25 mouse cellular contexts compared by ENCODE assay signal in the genomic region with DNA sequence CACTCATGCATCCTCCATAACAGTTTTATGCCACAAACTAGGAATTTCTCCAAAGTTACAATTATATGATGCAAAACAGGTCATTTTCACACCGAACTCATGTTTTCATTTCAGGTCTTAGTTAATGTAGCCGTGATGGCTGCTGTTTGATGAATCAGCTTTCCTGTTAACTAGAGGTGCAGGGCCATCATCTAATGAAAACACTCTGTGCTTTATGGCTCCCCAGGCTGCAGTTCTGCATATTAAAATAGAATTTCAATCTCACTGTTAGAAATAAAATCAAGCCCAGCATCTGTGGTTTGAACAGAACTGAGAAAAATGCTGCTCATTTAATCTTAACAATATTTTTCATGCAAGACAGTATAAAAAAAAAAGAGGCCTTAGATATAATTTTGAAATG.
DNase-seq lines count a peak whose midpoint lies in the region; ATAC-seq and TF ChIP-seq lines count a peak whose summit lies in the region.
"Had no signal": no experiment of that assay in that cellular context is flagged by ENCODE, and none has a peak within 500 bp of the region (broad histone marks: within the 10 kb centered on the region; RNA-seq: fewer than 3 reads in every experiment).

No protein-coding gene starts in this region.

- no peaks in the 10 kb centered on the region for H3K27me3 ChIP-seq in hindbrain, postnatal 0 days (ENCODE audit: insufficient read depth, low read length)
- H3K27me3 ChIP-seq in hindbrain, embryonic 16.5 days (replicated peaks; ENCODE audit: control insufficient read depth, insufficient read depth, low read length): no peaks in the 10 kb centered on the region
- no peaks in the 10 kb centered on the region for H3K27me3 ChIP-seq in midbrain, postnatal 0 days (ENCODE audit: insufficient read depth, low read length)
- no peaks in the 10 kb centered on the region for H3K27me3 ChIP-seq in midbrain, embryonic 10.5 days (ENCODE audit: low read depth, poor library complexity, severe bottlenecking)
- H3K27me3 ChIP-seq in neural tube, embryonic 15.5 days (replicated peaks): no peaks in the 10 kb centered on the region
- H3K27me3 ChIP-seq: CH12.LX; embryonic facial prominence, embryonic 12.5 days; forebrain, embryonic 13.5 days; forebrain, embryonic 15.5 days; Patski had no signal

- no peak overlapping the region for H3K4me2 ChIP-seq in hindbrain, postnatal 0 days (ENCODE audit: low read depth, low read length)
- no peak overlapping the region for H3K4me2 ChIP-seq in hindbrain, embryonic 16.5 days (ENCODE audit: low read length)
- no peak overlapping the region for H3K4me2 ChIP-seq in midbrain, postnatal 0 days (ENCODE audit: low read depth, low read length, poor library complexity, severe bottlenecking)
- H3K4me2 ChIP-seq in neural tube, embryonic 15.5 days: no peak overlapping the region
- H3K4me2 ChIP-seq: embryonic facial prominence, embryonic 12.5 days; forebrain, embryonic 13.5 days; forebrain, embryonic 15.5 days had no signal

- no peaks in the 10 kb centered on the region for H3K9me3 ChIP-seq in hindbrain, postnatal 0 days (ENCODE audit: low read length)
- H3K9me3 ChIP-seq in hindbrain, embryonic 16.5 days (ENCODE audit: control insufficient read depth, low read length): no peaks in the 10 kb centered on the region
- H3K9me3 ChIP-seq in midbrain, postnatal 0 days (ENCODE audit: low read length): no peaks in the 10 kb centered on the region
- H3K9me3 ChIP-seq in midbrain, embryonic 10.5 days (replicated peaks): no peaks in the 10 kb centered on the region
- no peaks in the 10 kb centered on the region for H3K9me3 ChIP-seq in neural tube, embryonic 15.5 days (replicated peaks)
- H3K9me3 ChIP-seq: embryonic facial prominence, embryonic 10.5 days; embryonic facial prominence, embryonic 12.5 days; forebrain, embryonic 13.5 days; forebrain, embryonic 15.5 days; G1E had no signal

- DNase-seq in hindbrain, postnatal 0 days (ENCODE audit: low spot score): peak; percentile 13
- peak; percentile 40 for DNase-seq in midbrain, postnatal 0 days (ENCODE audit: low spot score)
- no peak for DNase-seq in midbrain, embryonic 10.5 days (ENCODE audit: low spot score)
- DNase-seq in brain, adult 2 months (ENCODE audit: low read depth, low spot score): peak; percentile 14
- no peak for DNase-seq in cerebellum, adult 8-10 months
- DNase-seq: adrenal gland, adult 8-10 months; adrenal gland, postnatal 14 days; adrenal gland, postnatal 36 days; B cell, adult 2 months; cerebellum, adult 11 months; cerebellum, adult 18-20 months; cerebellum, adult 9-10 months; cerebellum, postnatal 10 days; cerebellum, postnatal 25 days had no signal

- WGBS in hindbrain, postnatal 0 days: 70% methylated on average over 2 of the region's 2 CpGs
- WGBS in hindbrain, embryonic 16.5 days: 51% methylated on average over 2 of the region's 2 CpGs
- WGBS in midbrain, postnatal 0 days: 56% methylated on average over 2 of the region's 2 CpGs
- 86% methylated on average over 2 of the region's 2 CpGs for WGBS in midbrain, embryonic 10.5 days
- 22% methylated on average over 2 of the region's 2 CpGs for WGBS in neural tube, embryonic 15.5 days

- no peaks in the 10 kb centered on the region for H3K36me3 ChIP-seq in hindbrain, postnatal 0 days (ENCODE audit: insufficient read depth, low read length)
- no peaks in the 10 kb centered on the region for H3K36me3 ChIP-seq in hindbrain, embryonic 16.5 days (ENCODE audit: control insufficient read depth, insufficient read depth, low read length)
- no peaks in the 10 kb centered on the region for H3K36me3 ChIP-seq in midbrain, postnatal 0 days (ENCODE audit: insufficient read depth, low read length)
- H3K36me3 ChIP-seq in midbrain, embryonic 10.5 days: no peaks in the 10 kb centered on the region
- no peaks in the 10 kb centered on the region for H3K36me3 ChIP-seq in neural tube, embryonic 15.5 days
- H3K36me3 ChIP-seq: embryonic facial prominence, embryonic 10.5 days; embryonic facial prominence, embryonic 12.5 days; forebrain, embryonic 15.5 days; G1E had no signal

- no peak overlapping the region for H3K27ac ChIP-seq in hindbrain, postnatal 0 days
- H3K27ac ChIP-seq in hindbrain, embryonic 16.5 days (ENCODE audit: low read depth, low read length): no peak overlapping the region
- H3K27ac ChIP-seq in midbrain, postnatal 0 days (ENCODE audit: low read depth, low read length): no peak overlapping the region
- H3K27ac ChIP-seq in midbrain, embryonic 10.5 days (replicated peaks): no peak overlapping the region
- no peak overlapping the region for H3K27ac ChIP-seq in neural tube, embryonic 15.5 days (replicated peaks)
- H3K27ac ChIP-seq: embryonic facial prominence, embryonic 10.5 days; embryonic facial prominence, embryonic 12.5 days; forebrain, embryonic 13.5 days; forebrain, embryonic 15.5 days had no signal

- H3K4me1 ChIP-seq in hindbrain, postnatal 0 days (ENCODE audit: insufficient read depth, low read length): no peaks in the 10 kb centered on the region
- no peaks in the 10 kb centered on the region for H3K4me1 ChIP-seq in hindbrain, embryonic 16.5 days (ENCODE audit: control insufficient read depth, insufficient read depth, low read depth, low read length)
- no peaks in the 10 kb centered on the region for H3K4me1 ChIP-seq in midbrain, postnatal 0 days (ENCODE audit: insufficient read depth, low read length)
- no peaks in the 10 kb centered on the region for H3K4me1 ChIP-seq in midbrain, embryonic 10.5 days
- no peaks in the 10 kb centered on the region for H3K4me1 ChIP-seq in neural tube, embryonic 15.5 days
- H3K4me1 ChIP-seq: embryonic facial prominence, embryonic 10.5 days; embryonic facial prominence, embryonic 12.5 days; forebrain, embryonic 13.5 days; forebrain, embryonic 15.5 days had no signal

- no peak overlapping the region for H3K4me3 ChIP-seq in hindbrain, postnatal 0 days (ENCODE audit: low read length)
- no peak overlapping the region for H3K4me3 ChIP-seq in hindbrain, embryonic 16.5 days (ENCODE audit: low read length)
- no peak overlapping the region for H3K4me3 ChIP-seq in midbrain, postnatal 0 days (ENCODE audit: low read depth, low read length)
- H3K4me3 ChIP-seq in midbrain, embryonic 10.5 days: no peak overlapping the region
- no peak overlapping the region for H3K4me3 ChIP-seq in neural tube, embryonic 15.5 days (replicated peaks)
- H3K4me3 ChIP-seq: embryonic facial prominence, embryonic 10.5 days; embryonic facial prominence, embryonic 12.5 days; forebrain, embryonic 13.5 days; forebrain, embryonic 15.5 days had no signal

- H3K9ac ChIP-seq in hindbrain, postnatal 0 days (replicated peaks; ENCODE audit: low read length): no peak overlapping the region
- no peak overlapping the region for H3K9ac ChIP-seq in hindbrain, embryonic 16.5 days (ENCODE audit: low read depth, low read length)
- H3K9ac ChIP-seq in midbrain, postnatal 0 days (replicated peaks; ENCODE audit: low read length, poor library complexity, severe bottlenecking): no peak overlapping the region
- H3K9ac ChIP-seq in neural tube, embryonic 15.5 days (replicated peaks): no peak overlapping the region
- H3K9ac ChIP-seq: embryonic facial prominence, embryonic 12.5 days; forebrain, embryonic 13.5 days; forebrain, embryonic 15.5 days had no signal

- no peak for TF ChIP-seq CTCF in hindbrain, postnatal 0 days (IDR thresholded peaks at IDR 0.05; ENCODE audit: low read depth)
- TF ChIP-seq CTCF in midbrain, postnatal 0 days (IDR thresholded peaks at IDR 0.05): no peak

- ATAC-seq in hindbrain, postnatal 0 days: no peak
- no peak for ATAC-seq in hindbrain, embryonic 16.5 days
- ATAC-seq in midbrain, postnatal 0 days (ENCODE audit: low FRiP score): no peak
- peak; percentile 50; the same call in 1 of the 2 replicates for ATAC-seq in neural tube, embryonic 15.5 days (ENCODE audit: low FRiP score)
- ATAC-seq: activated CD4-positive, CD25-positive, alpha-beta regulatory T cell, adult 4 months; CD4-positive, CD25-positive, alpha-beta regulatory T cell, adult 4 months; forebrain, embryonic 13.5 days; forebrain, embryonic 15.5 days; Patski had no signal

Comparison
In these comparisons a context has a peak if more than half of its experiments do, and no peak if none do; other contexts are left out.
1. DNase-seq: peak in hindbrain, postnatal 0 days (single experiment), midbrain, postnatal 0 days (single experiment) and brain, adult 2 months (single experiment); none in midbrain, embryonic 10.5 days (single experiment) and cerebellum, adult 8-10 months (single experiment).